Mouse (Mus musculus) heart, postnatal 0 days (tissue): ENCODE measurements around the gene Kri1. TPM values are rescaled to one million over a fixed set of nuclear protein-coding genes. Genes with fewer than 3 reads are reported as not detected.
"Not testable (repeated sequence)": the region's sequence is repeated elsewhere in the genome, so short reads cannot be mapped to it uniquely, and the experiment has no call there.

Experiments used
- ATAC-seq: fragments of 200-750 bp; cut with Nextera tagmentation; 2 replicates; pipeline ENCODE4 v1.8.0; 2017; ENCODE audit warnings: low read depth, moderate number of reproducible peaks, moderate library complexity; ENCODE audit not compliant: insufficient read depth
- DNase-seq: peaks from one replicate; pipeline ENCODE4 v3.0.0-alpha.2; 2016; ENCODE audit warnings: low spot score
- H3K27ac ChIP-seq: fragments of 300-500 bp; sonication (generic); 2 replicates; pipeline ENCODE4 v1.5.1; 2014; ENCODE audit warnings: low read depth, mild to moderate bottlenecking
- H3K27me3 ChIP-seq: fragments of 300-500 bp; sonication (generic); 2 replicates; pipeline ENCODE4 v1.6.1; 2014; ENCODE audit warnings: low read length, mixed read lengths; ENCODE audit not compliant: control insufficient read depth, insufficient read depth
- H3K36me3 ChIP-seq: fragments of 300-500 bp; sonication (generic); replicated peaks from 2 replicates; pipeline ENCODE4 v1.6.1; 2014; ENCODE audit warnings: low read length, mixed read lengths; ENCODE audit not compliant: control insufficient read depth, insufficient read depth
- H3K4me1 ChIP-seq: fragments of 300-500 bp; sonication (generic); 2 replicates; pipeline ENCODE4 v1.6.1; 2014; ENCODE audit warnings: antibody characterized with exemption; ENCODE audit not compliant: control insufficient read depth, insufficient read depth
- H3K4me2 ChIP-seq: fragments of 300-500 bp; sonication (generic); 2 replicates; pipeline ENCODE4 v1.6.1; 2014; ENCODE audit warnings: low read depth, mild to moderate bottlenecking, low read length, moderate library complexity
- H3K4me3 ChIP-seq: fragments of 300-500 bp; sonication (generic); 2 replicates; pipeline ENCODE4 v1.5.1; 2014; ENCODE audit warnings: low read depth, low read length
- H3K9ac ChIP-seq: fragments of 300-500 bp; sonication (generic); replicated peaks from 2 replicates; pipeline ENCODE4 v1.6.1; 2014; ENCODE audit warnings: low read depth, low read length, mixed read lengths
- H3K9me3 ChIP-seq: fragments of 300-500 bp; sonication (generic); replicated peaks from 2 replicates; pipeline ENCODE4 v1.6.1; 2016; ENCODE audit warnings: low read length; ENCODE audit not compliant: control insufficient read depth
- CTCF ChIP-seq: IDR thresholded peaks from 2 replicates; pipeline ENCODE4 v1.5.1; 2016; ENCODE audit warnings: antibody characterized with exemption, control low read depth, low read depth
- EP300 ChIP-seq: IDR thresholded peaks from 2 replicates; pipeline ENCODE4 v1.6.1; 2016; ENCODE audit warnings: antibody characterized with exemption, low read depth
- WGBS: fragments of 180-500 bp; shearing (Covaris S2); extraction: QIAGEN DNeasy Blood & Tissue Kit; methylation state at CpG from one replicate; pipeline ENCODE4 v1.1.7; 2014; 5-methylcytosine and 5-hydroxymethylcytosine counted together
- polyA plus RNA-seq: library from polyadenylated mRNA; unstranded; fragments of >200 nt; fragmentation: Nextera tagmentation; extraction: Ambion mirVana; gene quantifications from 2 replicates; pipeline ENCODE4 v1.2.1, GENCODE M21; 2015
- total RNA-seq: library from RNA; depleted of rRNA; stranded (reverse); fragments of >200 nt; gene quantifications from 2 replicates; pipeline ENCODE4 v1.2.3, GENCODE M21; 2014; ENCODE audit warnings: low replicate concordance; rRNA removed

Kri1 gene
- total and polyA plus RNA-seq, 2 experiments from 2014 or later: 9.1 to 16.3 TPM

DNA sequence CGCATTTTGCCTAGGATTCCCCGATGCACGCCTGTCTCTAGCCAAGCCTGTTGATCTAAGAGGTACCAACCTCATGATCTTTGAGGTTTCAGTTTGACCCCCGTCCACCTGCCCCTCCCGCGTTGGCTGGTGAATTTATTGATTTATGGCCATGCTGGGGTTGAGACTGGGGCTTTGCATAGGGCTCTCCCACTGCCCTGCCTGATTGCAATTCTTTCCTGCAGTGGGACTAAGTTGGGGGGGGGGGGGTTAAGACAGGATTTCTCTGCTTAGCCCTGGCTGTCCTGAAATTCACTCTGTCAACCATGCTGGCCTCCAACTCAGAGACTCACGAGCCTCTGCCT, 62.4 kb downstream of the Kri1 start:
- Histone ChIP-seq H3K4me3 (peak overlapping the region; percentile 44), H3K27ac (no peak overlapping the region), H3K4me2 (peak overlapping the region; percentile 67), H3K27me3 (no peaks in the 10 kb centered on the region), H3K4me1 (peaks cover 16% of the 10 kb centered on the region; the same call in 1 of the 2 replicates), H3K9me3 (no peaks in the 10 kb centered on the region), H3K9ac (no peak overlapping the region), H3K36me3 (peaks cover 7% of the 10 kb centered on the region)
- no peak for DNase-seq
- 8% methylated on average over 7 of the region's 7 CpGs for WGBS
- TF ChIP-seq EP300: no peak
- TF ChIP-seq CTCF: no peak
- no peak for ATAC-seq

DNA sequence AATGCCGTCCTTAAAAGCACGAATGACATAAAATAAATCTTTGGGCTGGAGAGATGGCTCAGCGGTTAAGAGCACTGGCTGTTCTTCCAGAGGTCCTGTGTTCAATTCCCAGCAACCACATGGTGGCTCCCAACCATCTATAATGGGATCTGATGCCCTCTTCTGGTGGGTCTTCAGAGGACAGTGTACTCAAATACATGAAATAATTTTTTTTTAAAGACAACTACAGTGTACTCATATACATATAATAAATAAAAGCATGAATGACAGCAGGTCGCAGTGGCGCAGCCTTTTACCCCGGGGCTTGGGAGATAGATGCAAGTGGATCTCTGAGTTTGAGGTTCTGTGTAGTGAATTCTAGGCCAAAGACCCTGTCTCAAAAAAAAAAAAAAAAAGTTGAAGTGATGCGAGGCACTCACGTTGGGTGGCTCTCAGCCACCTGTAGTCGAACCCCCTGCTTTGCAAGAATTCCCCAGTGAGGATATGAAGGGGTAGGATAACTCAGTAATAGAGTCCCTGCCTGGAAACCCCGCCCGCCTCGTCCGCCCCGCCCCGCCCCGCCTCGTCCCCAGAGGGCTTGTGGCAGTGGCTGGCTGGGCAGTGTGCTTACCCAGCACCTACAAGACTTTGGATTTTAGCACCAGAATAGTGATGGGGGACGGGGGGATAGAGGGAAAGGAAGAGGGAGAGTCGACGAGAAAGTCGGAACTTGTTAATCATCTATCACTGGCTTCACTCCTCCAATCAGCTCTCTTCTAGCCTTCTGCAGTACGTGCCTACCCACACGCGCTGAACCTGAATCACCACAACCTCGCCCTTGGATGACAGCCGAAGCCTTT, 63.0 kb downstream of the Kri1 start:
- peaks cover 16% of the 10 kb centered on the region; the same call in 1 of the 2 replicates for H3K4me1 ChIP-seq
- ATAC-seq: no peak
- H3K9ac ChIP-seq: no peak overlapping the region
- TF ChIP-seq CTCF (no peak), EP300 (no peak)
- H3K27ac ChIP-seq: no peak overlapping the region
- H3K36me3 ChIP-seq: 0 out of 2 replicates have a peak, but pooled peaks cover 1% of the 10 kb centered on the region
- H3K9me3 ChIP-seq: no peaks in the 10 kb centered on the region
- WGBS: 22% methylated on average over 26 of the region's 26 CpGs
- H3K4me2 ChIP-seq: peak overlapping the region; percentile 67
- DNase-seq: peak; percentile 55
- no peaks in the 10 kb centered on the region for H3K27me3 ChIP-seq
- H3K4me3 ChIP-seq: peak overlapping the region; percentile 44

DNA sequence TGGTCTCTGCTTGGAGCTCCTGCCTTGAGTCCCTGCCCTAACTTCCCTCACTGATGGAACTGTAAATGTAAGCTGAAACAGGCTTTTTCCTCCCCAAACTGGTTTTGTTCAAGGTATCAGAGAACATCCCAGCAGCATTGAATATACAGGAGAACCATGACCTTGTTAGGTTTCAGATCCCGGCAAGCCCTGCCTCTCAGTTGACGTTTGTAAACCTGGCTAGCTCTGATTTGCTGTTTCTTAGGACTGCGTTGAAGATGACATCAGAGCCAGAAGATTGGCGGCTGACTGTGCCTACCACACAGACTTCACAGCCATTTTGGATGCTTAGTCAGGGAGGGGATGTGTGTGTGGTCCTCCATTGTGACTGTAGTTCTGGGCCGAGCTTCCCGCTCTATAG, 63.9 kb downstream of the Kri1 start:
- ATAC-seq (no peak), DNase-seq (no peak)
- H3K4me2 ChIP-seq: no peak overlapping the region
- H3K27ac ChIP-seq: no peak overlapping the region
- H3K4me1 ChIP-seq: peaks cover 16% of the 10 kb centered on the region; the same call in 1 of the 2 replicates
- WGBS: 92% methylated on average over 6 of the region's 6 CpGs
- H3K9ac ChIP-seq: no peak overlapping the region
- no peaks in the 10 kb centered on the region for H3K27me3 ChIP-seq
- H3K36me3 ChIP-seq: no peaks in the 10 kb centered on the region
- H3K9me3 ChIP-seq: no peaks in the 10 kb centered on the region
- no peak overlapping the region for H3K4me3 ChIP-seq
- no peak for TF ChIP-seq EP300
- TF ChIP-seq CTCF: no peak

DNA sequence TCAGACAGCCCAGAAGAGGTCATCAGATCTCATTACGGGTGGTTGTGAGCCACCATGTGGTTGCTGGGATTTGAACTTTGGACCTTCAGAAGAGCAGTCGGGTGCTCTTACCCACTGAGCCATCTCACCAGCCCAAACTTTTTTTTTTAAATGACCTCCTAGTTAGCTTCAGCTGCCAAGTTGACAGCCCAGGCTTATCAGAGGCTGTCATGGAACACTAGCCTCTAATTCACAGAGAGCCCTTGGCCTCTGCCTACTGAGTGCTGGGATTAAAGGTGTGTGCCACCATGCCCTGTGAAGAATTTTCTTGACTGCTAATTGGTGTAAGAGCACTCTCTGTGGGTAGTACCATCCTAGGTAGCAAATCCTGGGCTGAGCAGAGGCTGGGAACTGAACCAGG, 64.3 kb downstream of the Kri1 start:
- not testable (repeated sequence) for H3K4me3 ChIP-seq, H3K4me2 ChIP-seq, H3K9ac ChIP-seq, H3K27ac ChIP-seq, H3K9me3 ChIP-seq, ATAC-seq, H3K36me3 ChIP-seq, H3K27me3 ChIP-seq, DNase-seq
- WGBS: 100% methylated on average over 1 of the region's 2 CpGs
- peaks cover 16% of the 10 kb centered on the region; the same call in 1 of the 2 replicates for H3K4me1 ChIP-seq

Other genes with a start within 250 kb of the Kri1 start
- gene Zglp1, start 220.9 kb downstream of the Kri1 start, total RNA-seq: not detected in 2 replicates
- 0.30 TPM in 1 of 2 replicates, not detected in the other for gene Zglp1, start 220.9 kb downstream of the Kri1 start, polyA plus RNA-seq
- gene Gm49373, start 214.9 kb downstream of the Kri1 start, total RNA-seq: 0.23 TPM in 1 of 2 replicates, not detected in the other
- gene Gm49373, start 214.9 kb downstream of the Kri1 start, polyA plus RNA-seq: 0.12 and 0.18 TPM in 2 replicates
- 63.8 and 79.5 TPM in 2 replicates for gene Fdx1l, start 214.4 kb downstream of the Kri1 start, total RNA-seq
- gene Fdx1l, start 214.4 kb downstream of the Kri1 start, polyA plus RNA-seq: 51.1 and 51.6 TPM in 2 replicates
- 0.66 and 1.6 TPM in 2 replicates for gene Gm38431, start 196.0 kb downstream of the Kri1 start, total RNA-seq
- gene Gm38431, start 196.0 kb downstream of the Kri1 start, polyA plus RNA-seq: 0.34 TPM in 2 replicates
- 40.8 and 48.3 TPM in 2 replicates for gene Raver1, start 196.0 kb downstream of the Kri1 start, total RNA-seq
- 15.5 and 15.9 TPM in 2 replicates for gene Raver1, start 196.0 kb downstream of the Kri1 start, polyA plus RNA-seq
- 16.7 and 17.9 TPM in 2 replicates for gene Tyk2, start 156.7 kb downstream of the Kri1 start, total RNA-seq
- 7.7 and 8.3 TPM in 2 replicates for gene Tyk2, start 156.7 kb downstream of the Kri1 start, polyA plus RNA-seq
- gene Cdc37, start 138.0 kb downstream of the Kri1 start, total RNA-seq: 32.9 and 50.1 TPM in 2 replicates
- gene Cdc37, start 138.0 kb downstream of the Kri1 start, polyA plus RNA-seq: 176 and 183 TPM in 2 replicates
- gene Pde4a, start 122.3 kb downstream of the Kri1 start, total RNA-seq: 10.2 and 14.6 TPM in 2 replicates
- 16.6 and 17.5 TPM in 2 replicates for gene Pde4a, start 122.3 kb downstream of the Kri1 start, polyA plus RNA-seq
- gene Keap1, start 48.6 kb downstream of the Kri1 start, total RNA-seq: 67.9 and 79.0 TPM in 2 replicates
- 42.7 and 45.7 TPM in 2 replicates for gene Keap1, start 48.6 kb downstream of the Kri1 start, polyA plus RNA-seq
- not detected in 2 replicates for gene S1pr5, start 39.5 kb downstream of the Kri1 start, total RNA-seq
- 0.10 and 0.15 TPM in 2 replicates for gene S1pr5, start 39.5 kb downstream of the Kri1 start, polyA plus RNA-seq
- 41.2 and 67.4 TPM in 2 replicates for gene Atg4d, start 22.7 kb downstream of the Kri1 start, total RNA-seq
- 53.6 and 56.1 TPM in 2 replicates for gene Atg4d, start 22.7 kb downstream of the Kri1 start, polyA plus RNA-seq
- gene Cdkn2d, start 3.4 kb upstream of the Kri1 start, total RNA-seq: 67.4 and 103 TPM in 2 replicates
- gene Cdkn2d, start 3.4 kb upstream of the Kri1 start, polyA plus RNA-seq: 65.8 and 67.5 TPM in 2 replicates
- 0.46 and 0.57 TPM in 2 replicates for gene Ap1m2, start 24.4 kb upstream of the Kri1 start, total RNA-seq
- 0.15 TPM in 1 of 2 replicates, not detected in the other for gene Ap1m2, start 24.4 kb upstream of the Kri1 start, polyA plus RNA-seq
- 44.0 and 84.8 TPM in 2 replicates for gene Slc44a2, start 32.7 kb upstream of the Kri1 start, total RNA-seq
- 45.0 and 46.5 TPM in 2 replicates for gene Slc44a2, start 32.7 kb upstream of the Kri1 start, polyA plus RNA-seq
- gene Ilf3, start 79.9 kb upstream of the Kri1 start, total RNA-seq: 34.7 and 37.3 TPM in 2 replicates
- gene Ilf3, start 79.9 kb upstream of the Kri1 start, polyA plus RNA-seq: 53.6 and 58.4 TPM in 2 replicates
- gene Qtrt1, start 123.9 kb upstream of the Kri1 start, total RNA-seq: 34.3 and 39.7 TPM in 2 replicates
- gene Qtrt1, start 123.9 kb upstream of the Kri1 start, polyA plus RNA-seq: 15.5 and 15.6 TPM in 2 replicates
- 78.3 and 95.8 TPM in 2 replicates for gene Dnm2, start 136.9 kb upstream of the Kri1 start, total RNA-seq
- gene Dnm2, start 136.9 kb upstream of the Kri1 start, polyA plus RNA-seq: 56.8 and 61.1 TPM in 2 replicates
- 70.5 and 99.3 TPM in 2 replicates for gene Tmed1, start 222.3 kb upstream of the Kri1 start, total RNA-seq
- 83.7 and 89.1 TPM in 2 replicates for gene Tmed1, start 222.3 kb upstream of the Kri1 start, polyA plus RNA-seq
- 0.15 and 3.3 TPM in 2 replicates for gene AB124611, start 238.2 kb upstream of the Kri1 start, total RNA-seq
- 1.00 and 1.6 TPM in 2 replicates for gene AB124611, start 238.2 kb upstream of the Kri1 start, polyA plus RNA-seq